Mouse (Mus musculus) kidney, postnatal 10 days (tissue): ENCODE data around the gene Lsm14b.

Experiments used
- DNase-seq: peaks from one replicate; pipeline ENCODE4 v3.0.0; 2021; ENCODE audit warnings: mixed read lengths

The Lsm14b gene

GRCm38 (mm10) chr2:180024401-180025098 is at the start of gene Lsm14b:
Lsm14b (plus strand) TSS chr2:180024987.
- DNase-seq = peak; percentile 99

GRCm38 (mm10) chr2:179975851-179976250 is 48.9 kb upstream of the Lsm14b start:
- DNase-seq = peak; percentile 54

- DNase-seq = no peak
Measured at GRCm38 (mm10) chr2:179976295-179976627, 48.5 kb upstream of the Lsm14b start.

- DNase-seq = peak; percentile 94
Measured at GRCm38 (mm10) chr2:179976628-179977343, 48.0 kb upstream of the Lsm14b start, which contains the start of gene Taf4. Taf4 (minus strand) TSS chr2:179976646.

GRCm38 (mm10) chr2:179977344-179978025 is 47.3 kb upstream of the Lsm14b start:
- no peak for DNase-seq

GRCm38 (mm10) chr2:179978250-179978649 is 46.5 kb upstream of the Lsm14b start:
- no peak for DNase-seq

- DNase-seq = no peak
Measured at GRCm38 (mm10) chr2:179979836-179980235, 45.0 kb upstream of the Lsm14b start.

GRCm38 (mm10) chr2:179980616-179981015 is 44.2 kb upstream of the Lsm14b start:
- DNase-seq = no peak

GRCm38 (mm10) chr2:179982715-179983114 is 42.1 kb upstream of the Lsm14b start:
- DNase-seq = no peak

- DNase-seq = no peak
Measured at GRCm38 (mm10) chr2:179984830-179985229, 40.0 kb upstream of the Lsm14b start.

- DNase-seq = no peak
Measured at GRCm38 (mm10) chr2:179985695-179986094, 39.1 kb upstream of the Lsm14b start.

GRCm38 (mm10) chr2:179986437-179987022 is 38.3 kb upstream of the Lsm14b start:
- no peak for DNase-seq

- DNase-seq = no peak
Measured at GRCm38 (mm10) chr2:179989098-179989497, 35.7 kb upstream of the Lsm14b start.

GRCm38 (mm10) chr2:179993071-179993470 is 31.7 kb upstream of the Lsm14b start:
- no peak for DNase-seq

- DNase-seq = no peak
Measured at GRCm38 (mm10) chr2:179998431-179998830, 26.4 kb upstream of the Lsm14b start.

- DNase-seq = no peak
Measured at GRCm38 (mm10) chr2:180001635-180002034, 23.2 kb upstream of the Lsm14b start.

- DNase-seq = no peak
Measured at GRCm38 (mm10) chr2:180005656-180006351, 19.0 kb upstream of the Lsm14b start.

GRCm38 (mm10) chr2:180006352-180007017 is 18.3 kb upstream of the Lsm14b start:
- no peak for DNase-seq

GRCm38 (mm10) chr2:180010686-180011085 is 14.1 kb upstream of the Lsm14b start:
- DNase-seq = no peak

GRCm38 (mm10) chr2:180011370-180011769 is 13.4 kb upstream of the Lsm14b start:
- no peak for DNase-seq

GRCm38 (mm10) chr2:180013686-180014085 is 11.1 kb upstream of the Lsm14b start:
- DNase-seq = no peak

- DNase-seq = peak; percentile 4
Measured at GRCm38 (mm10) chr2:180017632-180018031, 7.2 kb upstream of the Lsm14b start.
